Mouse (Mus musculus) embryonic fibroblast, embryonic 13.5 days (primary cell): Measurements from ENCODE around the gene Nmur1. TPM values are rescaled to one million over a fixed set of nuclear protein-coding genes. Genes with fewer than 3 reads are reported as not detected.

Experiments
- H3K27ac ChIP-seq: 2 replicates; pipeline ENCODE4 v1.5.1; 2012; ENCODE audit warnings: low read length, control low read depth, inconsistent platforms; ENCODE audit not compliant: insufficient read depth
- H3K4me1 ChIP-seq: 2 replicates; pipeline ENCODE4 v1.6.1; 2011; ENCODE audit warnings: low read length; ENCODE audit not compliant: control insufficient read depth, insufficient read depth
- H3K4me3 ChIP-seq: 2 replicates; pipeline ENCODE4 v1.5.1; 2011; ENCODE audit warnings: mild to moderate bottlenecking, control low read depth, low read length; ENCODE audit not compliant: insufficient read depth
- CTCF ChIP-seq: IDR thresholded peaks from 2 replicates; pipeline ENCODE4 v1.5.1; 2011; ENCODE audit warnings: mild to moderate bottlenecking, control low read depth, low read length, moderate library complexity, borderline replicate concordance; ENCODE audit not compliant: insufficient read depth
- POLR2A ChIP-seq: IDR thresholded peaks from 2 replicates; pipeline ENCODE4 v1.6.1; 2011; ENCODE audit warnings: low read depth, mild to moderate bottlenecking, control low read depth, low read length, moderate library complexity
- polyA plus RNA-seq: library from polyadenylated mRNA; stranded (reverse); fragments of >200 nt; gene quantifications from 2 replicates; pipeline ENCODE4 v1.2.4, GENCODE M21; 2011; ENCODE audit warnings: low read depth; ENCODE audit not compliant: missing spikeins, insufficient read length

Gene Nmur1
- polyA plus RNA-seq, 1 experiment = not detected

DNA sequence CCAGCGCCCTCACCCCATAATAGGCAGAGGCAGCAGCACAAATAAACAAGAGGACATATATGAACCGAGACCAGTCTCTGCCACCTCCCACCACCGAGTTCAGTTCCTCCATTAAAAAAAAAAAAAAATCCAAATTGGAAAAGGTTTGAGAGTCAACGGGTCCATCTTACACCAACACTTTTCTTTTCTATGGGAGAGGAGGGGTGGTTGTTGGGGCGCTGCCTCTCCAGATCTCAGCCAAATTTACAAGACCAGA lies 15.6 kb upstream of the Nmur1 start:
- Histone ChIP-seq H3K4me1 (peaks cover 26% of the 10 kb centered on the region), H3K4me3 (no peak overlapping the region), H3K27ac (peak overlapping the region; percentile 96)
- TF ChIP-seq CTCF = no peak
- no peak; the same call in 1 of the 2 replicates for TF ChIP-seq POLR2A

DNA sequence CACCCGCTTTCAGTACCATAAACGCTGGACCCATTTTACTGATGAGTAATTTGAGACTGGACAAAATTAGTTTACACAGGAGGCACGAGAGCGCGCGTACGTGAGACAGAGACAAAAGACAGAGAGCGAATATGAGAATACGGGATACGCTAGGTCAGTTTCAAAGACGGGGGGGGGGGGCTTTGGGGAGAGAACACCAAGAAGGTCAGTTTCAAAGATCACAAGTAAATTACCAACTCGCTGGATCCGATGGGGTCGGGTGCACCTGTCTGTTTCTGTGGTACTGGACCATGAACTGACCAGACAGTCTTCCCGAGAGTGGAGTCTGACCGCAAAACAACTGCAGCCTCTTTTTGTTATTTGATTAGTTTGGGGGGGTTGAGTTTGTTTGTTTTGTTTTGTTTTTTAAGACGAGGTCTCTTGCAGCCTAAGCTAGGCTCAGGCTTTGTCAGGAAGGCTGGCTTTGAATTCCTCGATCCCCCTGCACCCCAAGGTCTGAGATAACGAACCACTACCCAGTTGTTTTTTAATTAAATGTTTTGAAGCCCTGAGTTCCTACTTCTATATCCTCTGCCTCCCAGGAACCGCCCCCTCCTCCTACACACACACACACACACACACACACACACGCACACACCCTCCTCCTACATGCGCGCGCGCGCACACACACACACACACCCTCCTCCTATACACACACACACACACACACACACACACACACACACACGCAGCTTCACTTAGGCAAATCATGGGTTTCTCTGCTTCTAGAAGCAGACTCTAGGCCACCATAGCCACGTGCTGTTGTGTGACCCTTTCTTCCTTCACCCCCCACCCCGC lies 15.1 kb upstream of the Nmur1 start:
- TF ChIP-seq POLR2A (peak; percentile 65), CTCF (no peak)
- H3K4me3 ChIP-seq = peak overlapping the region; percentile 10; the same call in 1 of the 2 replicates
- peaks cover 26% of the 10 kb centered on the region for H3K4me1 ChIP-seq
- peak overlapping the region; percentile 96 for H3K27ac ChIP-seq

DNA sequence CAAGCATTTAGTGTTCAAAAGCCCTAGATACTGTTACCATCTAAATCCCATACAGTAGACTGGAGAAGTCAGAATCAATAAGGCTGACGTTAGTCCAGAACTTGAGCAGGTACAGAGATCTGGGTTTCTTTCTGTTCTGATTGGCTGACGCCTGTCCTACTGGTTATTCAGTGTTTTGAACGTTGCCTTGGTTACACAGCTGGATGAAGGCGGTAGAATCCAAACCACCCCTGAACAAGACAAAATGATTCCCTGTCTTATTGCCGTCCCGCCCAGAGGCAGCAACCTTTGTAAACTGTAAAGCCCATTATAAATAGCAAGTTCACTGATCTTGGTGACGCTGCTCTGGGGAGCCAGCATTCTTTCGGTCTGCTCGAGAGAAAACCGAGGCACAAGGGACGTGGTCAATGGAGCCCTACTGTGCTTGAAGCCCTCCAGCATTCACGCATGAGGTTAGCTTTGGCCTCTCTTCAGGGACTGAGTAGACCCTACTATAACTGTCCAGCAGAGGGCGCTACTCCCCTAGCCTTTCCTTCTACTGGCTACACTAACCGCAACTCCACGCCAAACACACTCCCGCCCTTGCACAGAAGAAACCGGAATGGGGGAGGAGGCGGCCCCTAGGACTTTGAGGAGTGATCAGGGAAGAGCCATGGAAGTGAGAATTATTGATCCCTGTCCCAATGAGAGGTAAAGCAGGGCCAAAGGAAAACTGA lies 14.3 kb upstream of the Nmur1 start:
- peak overlapping the region; percentile 10; the same call in 1 of the 2 replicates for H3K4me3 ChIP-seq
- peak overlapping the region; percentile 96 for H3K27ac ChIP-seq
- TF ChIP-seq POLR2A = no peak
- peak; percentile 57; the same call in 1 of the 2 replicates for TF ChIP-seq CTCF
- peaks cover 28% of the 10 kb centered on the region for H3K4me1 ChIP-seq

DNA sequence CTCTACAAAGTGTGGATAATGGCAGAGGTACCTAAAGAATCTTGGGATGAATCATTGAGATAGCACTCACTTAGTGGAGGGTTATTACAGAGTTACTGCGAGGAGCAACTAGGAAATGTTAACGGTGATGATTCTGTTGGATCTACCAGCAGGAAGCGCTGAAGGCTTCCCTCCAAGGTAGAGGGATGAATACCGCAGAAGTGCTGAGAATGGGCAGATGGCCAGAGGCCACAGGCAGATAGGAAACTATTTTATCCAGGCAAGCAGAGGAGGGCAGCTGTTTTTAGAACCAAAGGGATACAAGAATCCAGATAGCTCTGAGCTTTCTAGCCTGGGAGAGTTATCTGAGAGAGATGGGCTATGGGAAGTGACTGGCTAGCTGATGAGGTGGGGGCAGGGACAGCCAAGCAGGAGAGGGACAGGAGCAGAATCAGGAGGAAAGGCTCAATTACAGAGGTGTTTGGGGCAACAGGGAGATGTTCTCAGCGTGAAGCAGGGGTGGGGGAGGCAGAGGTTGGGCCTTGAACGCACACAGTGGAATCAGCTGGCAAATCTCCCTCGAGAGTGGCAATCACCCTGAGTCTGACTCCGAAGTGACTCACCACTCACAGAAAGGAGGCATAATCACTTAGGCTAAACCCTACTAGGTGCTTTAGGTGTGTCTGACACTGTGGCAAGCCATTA lies 13.6 kb upstream of the Nmur1 start:
- TF ChIP-seq POLR2A (no peak), CTCF (no peak)
- H3K4me1 ChIP-seq = peaks cover 28% of the 10 kb centered on the region
- no peak overlapping the region for H3K4me3 ChIP-seq
- H3K27ac ChIP-seq = peak overlapping the region; percentile 69

DNA sequence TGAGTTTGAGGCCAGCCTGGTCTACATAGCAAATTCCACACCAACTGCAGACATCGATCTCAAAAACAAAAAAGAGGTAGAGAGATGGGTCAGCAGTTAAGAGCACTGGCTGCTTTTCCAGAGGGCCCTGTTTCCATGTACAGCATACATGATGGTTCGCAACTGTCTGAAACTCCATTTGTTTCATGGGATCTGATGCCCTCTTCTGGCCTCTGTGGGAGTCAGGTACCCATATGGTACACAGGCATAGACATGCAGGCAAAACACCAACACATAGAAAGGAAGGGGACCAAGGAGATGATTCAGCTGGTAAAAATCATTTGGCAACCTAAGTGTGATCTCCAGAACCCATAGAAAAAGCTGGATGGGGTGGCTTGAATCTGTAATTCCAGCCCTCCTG lies 12.5 kb upstream of the Nmur1 start:
- TF ChIP-seq POLR2A (no peak; the same call in 1 of the 2 replicates), CTCF (no peak)
- H3K4me3 ChIP-seq = no peak overlapping the region
- H3K27ac ChIP-seq = 0 out of 2 replicates have a peak overlapping the region, but pooled peaks have one; percentile 69
- peaks cover 28% of the 10 kb centered on the region for H3K4me1 ChIP-seq

DNA sequence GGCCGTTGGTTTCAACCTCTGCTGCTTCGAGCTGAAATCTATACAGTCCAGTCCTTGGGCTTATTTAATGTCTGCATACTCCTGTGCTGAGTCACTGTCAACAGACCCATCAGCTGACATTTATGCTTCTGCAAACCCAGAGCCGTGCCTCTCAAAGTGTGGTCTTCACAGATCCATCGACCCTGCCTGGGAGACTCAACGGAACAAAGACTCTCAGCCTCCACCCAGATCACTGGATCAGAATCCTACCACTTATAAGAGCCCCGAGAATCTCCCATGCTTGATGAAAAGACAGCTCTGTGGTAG lies 11.9 kb upstream of the Nmur1 start:
- H3K4me1 ChIP-seq = peaks cover 26% of the 10 kb centered on the region

DNA sequence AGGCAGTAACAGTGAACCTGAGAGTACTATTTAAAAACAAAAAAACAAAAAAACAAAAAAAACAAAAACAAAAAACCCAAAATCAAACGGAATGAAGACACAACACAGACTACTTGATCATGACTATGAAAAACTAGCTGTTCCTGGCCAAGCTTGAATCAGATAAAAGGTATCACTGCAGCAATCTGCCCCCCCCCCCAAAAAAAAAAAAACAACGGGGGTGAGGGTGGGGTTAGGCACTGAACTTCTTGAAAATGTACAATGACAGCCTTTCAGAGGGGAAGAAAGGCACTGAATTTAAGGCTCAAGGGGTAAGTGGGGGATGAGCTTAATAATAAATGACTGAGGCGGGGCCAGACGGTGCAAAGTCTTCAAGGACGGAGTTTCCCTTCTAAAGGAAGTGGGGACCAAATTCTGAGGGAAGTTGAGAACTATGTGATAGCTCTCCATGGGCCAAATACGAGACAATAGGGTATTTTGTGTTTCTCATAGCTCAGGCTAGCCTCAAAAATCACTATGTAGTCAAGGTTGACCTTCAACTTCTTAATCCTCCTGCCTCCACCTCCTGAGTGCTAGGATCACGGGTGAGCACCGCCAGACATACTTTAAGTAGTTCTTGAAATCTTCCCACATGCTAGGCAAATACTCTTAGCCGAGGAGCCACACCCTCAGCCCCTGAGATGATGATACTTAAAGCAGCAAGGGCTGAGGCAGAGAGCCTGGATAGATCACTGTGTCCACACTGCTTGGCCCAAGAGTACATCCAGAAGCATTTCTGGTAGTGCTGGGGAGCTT lies 11.4 kb upstream of the Nmur1 start:
- H3K27ac ChIP-seq = peak overlapping the region; percentile 62
- peaks cover 22% of the 10 kb centered on the region for H3K4me1 ChIP-seq
- no peak overlapping the region for H3K4me3 ChIP-seq
- TF ChIP-seq CTCF (no peak), POLR2A (no peak)

More for the DNA sequence above, 11.9 kb upstream of the Nmur1 start:
- Histone ChIP-seq H3K27ac (peak overlapping the region; percentile 62), H3K4me3 (no peak overlapping the region)
- TF ChIP-seq POLR2A (0 out of 2 replicates have a peak, but pooled peaks have one; percentile 21), CTCF (no peak)

DNA sequence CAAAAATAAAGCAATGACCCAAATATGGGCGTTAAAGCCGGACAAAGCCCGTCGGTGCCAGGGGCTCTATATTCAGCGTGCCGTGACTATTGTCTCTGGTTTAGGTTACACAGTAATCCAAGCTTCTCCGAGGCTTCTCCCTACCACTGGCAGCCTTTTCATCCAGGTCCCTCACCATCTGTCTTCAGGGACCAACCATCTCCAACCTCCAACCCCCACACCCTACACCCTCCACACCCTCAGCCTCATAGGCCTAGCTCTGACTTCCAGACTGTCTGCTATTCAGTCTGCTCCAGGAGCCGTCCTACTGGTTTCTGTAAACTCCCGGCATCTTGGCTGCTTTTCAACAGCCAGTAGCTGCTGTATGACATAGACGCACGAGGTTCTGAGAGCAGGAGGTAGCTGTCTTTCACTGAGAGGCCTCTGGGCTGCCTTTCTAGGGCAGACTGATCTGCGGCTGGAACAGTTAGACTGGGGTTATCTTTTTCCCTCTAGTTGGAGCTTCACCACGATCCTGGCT lies 9.3 kb upstream of the Nmur1 start:
- Histone ChIP-seq H3K4me3 (no peak overlapping the region), H3K27ac (peak overlapping the region; percentile 96), H3K4me1 (peaks cover 21% of the 10 kb centered on the region)
- TF ChIP-seq CTCF (no peak), POLR2A (peak; percentile 64)
